Mouse (Mus musculus): ENCODE results near the gene Lrig1. TPM values are rescaled to one million over a fixed set of nuclear protein-coding genes. Genes with fewer than 3 reads are reported as not detected.

Gene Lrig1
- polyA plus RNA-seq, 1 experiment from 2014 or later: 4.3 TPM

GRCm38 (mm10) chr6:94661321-94661720, 38.6 kb downstream of the Lrig1 start:
- H3K9me3 ChIP-seq (ENCODE audit: control insufficient read depth, low read length): no peaks in the 10 kb centered on the region
- DNase-seq (ENCODE audit: low spot score): no peak
- H3K4me2 ChIP-seq: no peak overlapping the region
- no peak for ATAC-seq (replicated peaks; ENCODE audit: low FRiP score)
- WGBS: 86% methylated on average over 8 of the region's 8 CpGs
- 0 out of 2 replicates have a peak, but pooled peaks cover 1% of the 10 kb centered on the region for H3K4me1 ChIP-seq (replicated peaks; ENCODE audit: control insufficient read depth, insufficient read depth, low read length)
- H3K36me3 ChIP-seq (ENCODE audit: control insufficient read depth, insufficient read depth, low read length): no peaks in the 10 kb centered on the region
- no peak overlapping the region for H3K27ac ChIP-seq (ENCODE audit: low read depth, low read length)
- no peak overlapping the region for H3K9ac ChIP-seq (ENCODE audit: low read depth, low read length)
- peaks cover 3% of the 10 kb centered on the region; the same call in 1 of the 2 replicates for H3K27me3 ChIP-seq (replicated peaks; ENCODE audit: control insufficient read depth, insufficient read depth, low read length)
- H3K4me3 ChIP-seq (ENCODE audit: low read depth, low read length): no peak overlapping the region

- Histone ChIP-seq H3K4me1 (replicated peaks; ENCODE audit: control insufficient read depth, insufficient read depth, low read length) (0 out of 2 replicates have a peak, but pooled peaks cover 2% of the 10 kb centered on the region), H3K4me3 (ENCODE audit: low read depth, low read length) (no peak overlapping the region), H3K4me2 (no peak overlapping the region), H3K36me3 (ENCODE audit: control insufficient read depth, insufficient read depth, low read length) (no peaks in the 10 kb centered on the region), H3K9me3 (ENCODE audit: control insufficient read depth, low read length) (no peaks in the 10 kb centered on the region), H3K27me3 (replicated peaks; ENCODE audit: control insufficient read depth, insufficient read depth, low read length) (peaks cover 3% of the 10 kb centered on the region), H3K27ac (ENCODE audit: low read depth, low read length) (no peak overlapping the region), H3K9ac (ENCODE audit: low read depth, low read length) (no peak overlapping the region)
- no peak for ATAC-seq (replicated peaks; ENCODE audit: low FRiP score)
- WGBS: 78% methylated on average over 4 of the region's 4 CpGs
- DNase-seq (ENCODE audit: low spot score): no peak
Measured at GRCm38 (mm10) chr6:94659886-94660333, 40.0 kb downstream of the Lrig1 start.

- H3K4me3 ChIP-seq (ENCODE audit: low read depth, low read length): no peak overlapping the region
- DNase-seq (ENCODE audit: low spot score) (no peak), ATAC-seq (replicated peaks; ENCODE audit: low FRiP score) (no peak)
- no peak overlapping the region for H3K27ac ChIP-seq (ENCODE audit: low read depth, low read length)
- no peaks in the 10 kb centered on the region for H3K9me3 ChIP-seq (ENCODE audit: control insufficient read depth, low read length)
- peaks cover 3% of the 10 kb centered on the region for H3K27me3 ChIP-seq (replicated peaks; ENCODE audit: control insufficient read depth, insufficient read depth, low read length)
- WGBS: 49% methylated on average over 6 of the region's 6 CpGs
- no peak overlapping the region for H3K4me2 ChIP-seq
- H3K9ac ChIP-seq (ENCODE audit: low read depth, low read length): no peak overlapping the region
- no peaks in the 10 kb centered on the region for H3K36me3 ChIP-seq (ENCODE audit: control insufficient read depth, insufficient read depth, low read length)
- H3K4me1 ChIP-seq (replicated peaks; ENCODE audit: control insufficient read depth, insufficient read depth, low read length): 0 out of 2 replicates have a peak, but pooled peaks cover 2% of the 10 kb centered on the region
Measured at GRCm38 (mm10) chr6:94658136-94658480, 41.9 kb downstream of the Lrig1 start.

GRCm38 (mm10) chr6:94657204-94658135, 42.5 kb downstream of the Lrig1 start:
- Histone ChIP-seq H3K4me3 (ENCODE audit: low read depth, low read length) (no peak overlapping the region), H3K36me3 (ENCODE audit: control insufficient read depth, insufficient read depth, low read length) (no peaks in the 10 kb centered on the region), H3K27me3 (replicated peaks; ENCODE audit: control insufficient read depth, insufficient read depth, low read length) (peaks cover 5% of the 10 kb centered on the region), H3K4me1 (replicated peaks; ENCODE audit: control insufficient read depth, insufficient read depth, low read length) (0 out of 2 replicates have a peak, but pooled peaks cover 2% of the 10 kb centered on the region), H3K9ac (ENCODE audit: low read depth, low read length) (no peak overlapping the region), H3K9me3 (ENCODE audit: control insufficient read depth, low read length) (no peaks in the 10 kb centered on the region), H3K4me2 (no peak overlapping the region), H3K27ac (ENCODE audit: low read depth, low read length) (no peak overlapping the region)
- ATAC-seq (replicated peaks; ENCODE audit: low FRiP score): no peak
- WGBS: 77% methylated on average over 12 of the region's 12 CpGs
- DNase-seq (ENCODE audit: low spot score): no peak

GRCm38 (mm10) chr6:94655818-94656478, 44.0 kb downstream of the Lrig1 start:
- H3K4me3 ChIP-seq (ENCODE audit: low read depth, low read length): no peak overlapping the region
- ATAC-seq (replicated peaks; ENCODE audit: low FRiP score): no peak
- DNase-seq (ENCODE audit: low spot score): no peak
- peaks cover 8% of the 10 kb centered on the region for H3K27me3 ChIP-seq (replicated peaks; ENCODE audit: control insufficient read depth, insufficient read depth, low read length)
- 0 out of 2 replicates have a peak, but pooled peaks cover 2% of the 10 kb centered on the region for H3K4me1 ChIP-seq (replicated peaks; ENCODE audit: control insufficient read depth, insufficient read depth, low read length)
- 16% methylated on average over 5 of the region's 5 CpGs for WGBS
- H3K36me3 ChIP-seq (ENCODE audit: control insufficient read depth, insufficient read depth, low read length): no peaks in the 10 kb centered on the region
- no peaks in the 10 kb centered on the region for H3K9me3 ChIP-seq (ENCODE audit: control insufficient read depth, low read length)
- H3K27ac ChIP-seq (ENCODE audit: low read depth, low read length): no peak overlapping the region
- no peak overlapping the region for H3K9ac ChIP-seq (ENCODE audit: low read depth, low read length)
- H3K4me2 ChIP-seq: no peak overlapping the region

- WGBS: 70% methylated on average over 10 of the region's 10 CpGs
Measured at GRCm38 (mm10) chr6:94653388-94654316, 46.3 kb downstream of the Lrig1 start.

GRCm38 (mm10) chr6:94652659-94653213, 47.2 kb downstream of the Lrig1 start:
- no peak for DNase-seq (ENCODE audit: low spot score)
- Histone ChIP-seq H3K4me2 (no peak overlapping the region), H3K27me3 (replicated peaks; ENCODE audit: control insufficient read depth, insufficient read depth, low read length) (peaks cover 7% of the 10 kb centered on the region), H3K4me3 (ENCODE audit: low read depth, low read length) (no peak overlapping the region), H3K27ac (ENCODE audit: low read depth, low read length) (no peak overlapping the region), H3K4me1 (replicated peaks; ENCODE audit: control insufficient read depth, insufficient read depth, low read length) (0 out of 2 replicates have a peak, but pooled peaks cover 5% of the 10 kb centered on the region), H3K36me3 (ENCODE audit: control insufficient read depth, insufficient read depth, low read length) (no peaks in the 10 kb centered on the region), H3K9me3 (ENCODE audit: control insufficient read depth, low read length) (no peaks in the 10 kb centered on the region), H3K9ac (ENCODE audit: low read depth, low read length) (no peak overlapping the region)
- ATAC-seq (replicated peaks; ENCODE audit: low FRiP score): no peak
- WGBS: 76% methylated on average over 6 of the region's 6 CpGs

More at GRCm38 (mm10) chr6:94653388-94654316, 46.3 kb downstream of the Lrig1 start:
- Histone ChIP-seq H3K4me2 (no peak overlapping the region), H3K9me3 (ENCODE audit: control insufficient read depth, low read length) (no peaks in the 10 kb centered on the region), H3K9ac (ENCODE audit: low read depth, low read length) (no peak overlapping the region), H3K4me1 (replicated peaks; ENCODE audit: control insufficient read depth, insufficient read depth, low read length) (0 out of 2 replicates have a peak, but pooled peaks cover 2% of the 10 kb centered on the region), H3K27ac (ENCODE audit: low read depth, low read length) (no peak overlapping the region), H3K36me3 (ENCODE audit: control insufficient read depth, insufficient read depth, low read length) (no peaks in the 10 kb centered on the region), H3K4me3 (ENCODE audit: low read depth, low read length) (no peak overlapping the region), H3K27me3 (replicated peaks; ENCODE audit: control insufficient read depth, insufficient read depth, low read length) (peaks cover 7% of the 10 kb centered on the region)
- no peak for ATAC-seq (replicated peaks; ENCODE audit: low FRiP score)
- no peak for DNase-seq (ENCODE audit: low spot score)

- ATAC-seq (replicated peaks; ENCODE audit: low FRiP score) (no peak), DNase-seq (ENCODE audit: low spot score) (no peak)
- H3K36me3 ChIP-seq (ENCODE audit: control insufficient read depth, insufficient read depth, low read length): no peaks in the 10 kb centered on the region
- H3K27me3 ChIP-seq (replicated peaks; ENCODE audit: control insufficient read depth, insufficient read depth, low read length): peaks cover 7% of the 10 kb centered on the region
- 75% methylated on average over 17 of the region's 17 CpGs for WGBS
- H3K4me2 ChIP-seq: no peak overlapping the region
- 0 out of 2 replicates have a peak, but pooled peaks cover 10% of the 10 kb centered on the region for H3K4me1 ChIP-seq (replicated peaks; ENCODE audit: control insufficient read depth, insufficient read depth, low read length)
- no peak overlapping the region for H3K27ac ChIP-seq (ENCODE audit: low read depth, low read length)
- no peaks in the 10 kb centered on the region for H3K9me3 ChIP-seq (ENCODE audit: control insufficient read depth, low read length)
- H3K4me3 ChIP-seq (ENCODE audit: low read depth, low read length): no peak overlapping the region
- H3K9ac ChIP-seq (ENCODE audit: low read depth, low read length): no peak overlapping the region
Measured at GRCm38 (mm10) chr6:94651541-94651940, 48.4 kb downstream of the Lrig1 start.
